Comparison of ENCODE assay signal across 18 mouse cellular contexts in genomic region chr8:28171456-28171855, GRCm38 (mm10).
"Had no signal": no experiment of that assay in that cellular context is flagged by ENCODE, and none has a peak within 500 bp of the region (broad histone marks: within the 10 kb centered on the region; RNA-seq: fewer than 3 reads in every experiment).

No protein-coding gene starts in this region.

- H3K4me3 ChIP-seq: midbrain, embryonic 10.5 days; midbrain, embryonic 13.5 days; myocyte; neural tube, embryonic 13.5 days; neural tube, embryonic 15.5 days had no signal

- H3K9me3 ChIP-seq: midbrain, embryonic 10.5 days; midbrain, embryonic 13.5 days; neural tube, embryonic 13.5 days; neural tube, embryonic 15.5 days had no signal

- H3K4me2 ChIP-seq: lung, embryonic 14.5 days; midbrain, embryonic 13.5 days; neural tube, embryonic 13.5 days; neural tube, embryonic 15.5 days had no signal

- H3K9ac ChIP-seq: liver, embryonic 14.5 days; lung, embryonic 14.5 days; midbrain, embryonic 13.5 days; neural tube, embryonic 13.5 days; neural tube, embryonic 15.5 days had no signal

- ATAC-seq: midbrain, embryonic 13.5 days had no signal

- H3K36me3 ChIP-seq: midbrain, embryonic 10.5 days; midbrain, embryonic 13.5 days; neural tube, embryonic 13.5 days; neural tube, embryonic 15.5 days had no signal

- H3K27ac ChIP-seq: liver, embryonic 14.5 days; midbrain, embryonic 10.5 days; midbrain, embryonic 13.5 days; neural tube, embryonic 13.5 days; neural tube, embryonic 15.5 days had no signal

- H3K27me3 ChIP-seq: midbrain, embryonic 13.5 days; neural tube, embryonic 13.5 days; neural tube, embryonic 15.5 days had no signal

- H3K4me1 ChIP-seq: midbrain, embryonic 10.5 days; midbrain, embryonic 13.5 days; neural tube, embryonic 13.5 days; neural tube, embryonic 15.5 days had no signal

- DNase-seq: lung, adult 18-20 months; lung, embryonic 14.5 days; lung, postnatal 10 days; lung, postnatal 4 days; retina, postnatal 1 day; right cerebral cortex, adult 18-20 months; right cerebral cortex, postnatal 25 days; right cerebral cortex, postnatal 4 days; spleen, adult 18-20 months; thymus, adult 18-20 months; thymus, postnatal 14 days; thymus, postnatal 36 days had no signal
